Mouse (Mus musculus) forebrain, embryonic 13.5 days (tissue): ENCODE results near the gene Larp1. TPM values are rescaled to one million over a fixed set of nuclear protein-coding genes. Genes with fewer than 3 reads are reported as not detected.

Experiments
- ATAC-seq: fragments of 200-750 bp; cut with Nextera tagmentation; 2 replicates; pipeline ENCODE4 v1.8.0; 2017
- H3K27ac ChIP-seq: fragments of 300-500 bp; sonication (generic); 2 replicates; pipeline ENCODE4 v1.5.1; 2015; ENCODE audit warnings: inconsistent platforms, mild to moderate bottlenecking, moderate library complexity
- H3K27me3 ChIP-seq: fragments of 300-500 bp; sonication (generic); 2 replicates; pipeline ENCODE4 v1.6.1; 2015; ENCODE audit warnings: mild to moderate bottlenecking, inconsistent platforms
- H3K36me3 ChIP-seq: fragments of 300-500 bp; sonication (generic); 2 replicates; pipeline ENCODE4 v1.6.1; 2015; ENCODE audit warnings: mild to moderate bottlenecking, inconsistent platforms; ENCODE audit not compliant: poor library complexity, severe bottlenecking
- H3K4me1 ChIP-seq: fragments of 300-500 bp; sonication (generic); 2 replicates; pipeline ENCODE4 v1.6.1; 2015; ENCODE audit warnings: inconsistent platforms
- H3K4me2 ChIP-seq: fragments of 300-500 bp; sonication (generic); 2 replicates; pipeline ENCODE4 v1.6.1; 2015; ENCODE audit warnings: inconsistent platforms, mild to moderate bottlenecking, moderate library complexity
- H3K4me3 ChIP-seq: fragments of 300-500 bp; sonication (generic); 2 replicates; pipeline ENCODE4 v1.5.1; 2015; ENCODE audit warnings: mild to moderate bottlenecking, inconsistent platforms
- H3K9ac ChIP-seq: fragments of 300-500 bp; sonication (generic); 2 replicates; pipeline ENCODE4 v1.6.1; 2015; ENCODE audit warnings: mild to moderate bottlenecking, inconsistent platforms
- H3K9me3 ChIP-seq: fragments of 300-500 bp; sonication (generic); replicated peaks from 2 replicates; pipeline ENCODE4 v1.6.1; 2016; ENCODE audit warnings: inconsistent platforms
- WGBS: fragments of 180-500 bp; shearing (Covaris S2); methylation state at CpG from one replicate; pipeline ENCODE4 v1.1.7; 2015; 5-methylcytosine and 5-hydroxymethylcytosine counted together
- polyA plus RNA-seq: library from polyadenylated mRNA; unstranded; fragments of >200 nt; fragmentation: Nextera tagmentation; extraction: Ambion mirVana; gene quantifications from 2 replicates; pipeline ENCODE4 v1.2.1, GENCODE M21; 2015

The Larp1 gene
- polyA plus RNA-seq, 1 experiment from 2014 or later, result 14.1 TPM

GRCm38 (mm10) chr11:57979621-57980020 is 29.2 kb upstream of the Larp1 start:
- H3K27ac ChIP-seq, result no peak overlapping the region
- H3K4me2 ChIP-seq, result no peak overlapping the region
- no peaks in the 10 kb centered on the region for H3K4me1 ChIP-seq
- H3K27me3 ChIP-seq, result no peaks in the 10 kb centered on the region
- WGBS, result 92% methylated on average over 6 of the region's 6 CpGs
- no peak overlapping the region for H3K9ac ChIP-seq
- H3K36me3 ChIP-seq, result no peaks in the 10 kb centered on the region
- no peaks in the 10 kb centered on the region for H3K9me3 ChIP-seq
- no peak for ATAC-seq
- H3K4me3 ChIP-seq, result no peak overlapping the region

DNA sequence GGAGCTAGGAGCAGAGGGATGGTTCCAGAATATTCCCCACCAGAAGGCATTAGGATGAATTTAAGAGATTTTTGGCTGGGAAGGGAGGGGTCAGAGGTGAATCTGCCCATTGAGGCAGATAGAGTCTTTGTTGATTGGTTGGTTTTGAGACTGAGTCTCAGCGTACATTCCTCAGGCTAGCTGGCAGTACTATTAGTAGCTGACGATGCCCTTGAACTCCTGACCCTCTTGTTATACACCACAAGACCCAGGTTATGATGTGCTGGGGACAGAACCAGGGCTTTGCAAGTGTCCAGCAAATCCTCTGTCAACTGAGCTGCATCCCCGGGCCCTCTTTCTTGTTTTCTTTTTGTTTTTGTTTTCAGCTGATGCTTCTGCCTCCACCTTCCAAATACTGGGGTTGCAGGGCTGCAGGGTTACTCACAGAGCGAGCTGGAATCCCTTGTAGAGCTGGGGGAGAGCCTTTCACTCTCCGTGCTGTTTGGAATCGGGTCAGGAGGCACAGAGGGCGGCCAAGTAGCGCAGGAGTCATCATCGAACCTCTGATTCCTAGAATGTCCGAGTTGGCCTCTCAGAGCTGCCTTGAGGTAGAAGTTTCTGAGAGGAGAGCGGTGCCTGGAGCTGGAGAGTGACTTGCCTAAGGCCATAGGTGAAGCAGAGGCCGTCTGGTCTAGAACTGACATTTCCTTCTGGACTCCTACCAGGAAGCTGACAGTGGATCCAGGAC is 27.6 kb upstream of the Larp1 start:
- no peak overlapping the region for H3K4me3 ChIP-seq
- H3K27ac ChIP-seq, result no peak overlapping the region
- H3K9ac ChIP-seq, result no peak overlapping the region
- no peaks in the 10 kb centered on the region for H3K4me1 ChIP-seq
- ATAC-seq, result no peak
- no peaks in the 10 kb centered on the region for H3K36me3 ChIP-seq
- no peak overlapping the region for H3K4me2 ChIP-seq
- WGBS, result 87% methylated on average over 12 of the region's 12 CpGs
- no peaks in the 10 kb centered on the region for H3K27me3 ChIP-seq
- H3K9me3 ChIP-seq, result no peaks in the 10 kb centered on the region

GRCm38 (mm10) chr11:57983480-57984342 is 25.2 kb upstream of the Larp1 start:
- Histone ChIP-seq H3K4me1 (no peaks in the 10 kb centered on the region), H3K4me2 (no peak overlapping the region), H3K9me3 (no peaks in the 10 kb centered on the region), H3K27me3 (no peaks in the 10 kb centered on the region), H3K27ac (no peak overlapping the region), H3K9ac (no peak overlapping the region), H3K36me3 (no peaks in the 10 kb centered on the region), H3K4me3 (no peak overlapping the region)
- WGBS, result 54% methylated on average over 16 of the region's 16 CpGs
- ATAC-seq, result no peak

DNA sequence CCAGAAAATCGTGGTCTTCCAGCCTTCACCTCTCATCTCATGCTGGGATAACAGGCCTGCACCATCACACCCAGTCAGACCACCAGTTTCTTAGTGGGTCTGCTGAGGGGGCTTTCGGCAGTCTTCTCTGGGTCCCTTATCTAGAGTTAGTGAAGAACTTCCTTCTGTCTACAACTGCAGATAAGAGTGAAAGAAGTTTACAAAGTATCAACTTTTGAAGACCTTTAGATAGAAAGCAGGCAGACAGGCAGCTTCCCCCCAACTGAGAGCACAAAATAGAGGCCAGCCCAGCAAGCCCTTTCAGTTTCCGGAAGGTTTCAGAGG is 24.6 kb upstream of the Larp1 start:
- Histone ChIP-seq H3K27me3 (no peaks in the 10 kb centered on the region), H3K27ac (no peak overlapping the region), H3K4me2 (no peak overlapping the region), H3K4me3 (no peak overlapping the region), H3K4me1 (no peaks in the 10 kb centered on the region), H3K36me3 (no peaks in the 10 kb centered on the region), H3K9me3 (no peaks in the 10 kb centered on the region), H3K9ac (no peak overlapping the region)
- no peak for ATAC-seq
- 49% methylated on average over 3 of the region's 3 CpGs for WGBS

DNA sequence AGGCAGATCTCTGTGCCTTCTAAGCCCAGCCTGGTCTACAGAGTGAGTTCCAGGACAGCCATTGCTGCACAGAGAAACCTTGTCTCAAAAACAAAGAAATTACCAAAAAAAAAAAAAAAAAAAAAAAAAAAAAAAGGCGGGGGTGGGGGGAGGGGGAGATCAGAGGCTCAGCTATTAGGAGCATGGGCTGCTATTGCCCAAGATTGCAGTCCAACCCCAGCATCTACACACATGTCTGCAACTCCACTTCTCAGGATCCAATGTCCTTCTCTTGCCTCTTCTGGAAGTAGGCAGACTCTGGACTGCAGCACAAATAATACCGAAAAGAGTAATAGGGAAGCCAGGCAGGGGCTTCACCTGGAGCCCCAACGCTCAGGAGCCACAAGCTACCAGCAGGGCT is 23.4 kb upstream of the Larp1 start:
- WGBS, result 93% methylated on average over 2 of the region's 3 CpGs
- no peaks in the 10 kb centered on the region for H3K27me3 ChIP-seq

DNA sequence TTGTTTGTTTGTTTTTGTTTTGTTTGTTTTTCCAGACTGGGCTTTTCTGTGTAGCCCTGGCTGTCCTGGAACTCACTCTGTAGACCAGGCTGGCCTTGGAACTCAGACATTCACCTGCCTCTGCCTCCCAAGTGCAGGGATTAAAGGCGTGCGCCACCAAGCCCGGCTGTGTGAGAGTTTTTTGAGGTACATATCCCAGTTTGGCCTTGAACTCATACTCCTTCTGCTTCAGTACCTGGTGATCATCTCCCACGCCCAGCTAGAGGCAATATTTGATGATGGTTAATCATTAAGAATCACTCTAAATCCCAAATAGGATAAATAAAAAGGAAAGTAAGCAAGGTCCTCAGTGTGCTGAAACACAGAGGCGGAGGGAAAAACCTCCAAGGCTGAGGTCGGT is 22.8 kb upstream of the Larp1 start:
- ATAC-seq, result no peak
- H3K4me1 ChIP-seq, result no peaks in the 10 kb centered on the region
- no peaks in the 10 kb centered on the region for H3K27me3 ChIP-seq
- H3K36me3 ChIP-seq, result no peaks in the 10 kb centered on the region
- H3K4me3 ChIP-seq, result no peak overlapping the region
- H3K27ac ChIP-seq, result no peak overlapping the region
- no peak overlapping the region for H3K4me2 ChIP-seq
- H3K9me3 ChIP-seq, result no peaks in the 10 kb centered on the region
- H3K9ac ChIP-seq, result no peak overlapping the region
- whole genome bisulfite sequencing, result 91% methylated on average over 6 of the region's 6 CpGs

More for the DNA sequence above, 23.4 kb upstream of the Larp1 start:
- Histone ChIP-seq H3K9ac (no peak overlapping the region), H3K4me2 (no peak overlapping the region), H3K4me3 (no peak overlapping the region), H3K36me3 (no peaks in the 10 kb centered on the region), H3K27ac (no peak overlapping the region), H3K9me3 (no peaks in the 10 kb centered on the region), H3K4me1 (no peaks in the 10 kb centered on the region)
- no peak for ATAC-seq

GRCm38 (mm10) chr11:57986456-57986855 is 22.4 kb upstream of the Larp1 start:
- Histone ChIP-seq H3K9ac (no peak overlapping the region), H3K4me3 (no peak overlapping the region), H3K27ac (no peak overlapping the region), H3K4me2 (no peak overlapping the region), H3K36me3 (no peaks in the 10 kb centered on the region), H3K9me3 (no peaks in the 10 kb centered on the region), H3K4me1 (no peaks in the 10 kb centered on the region), H3K27me3 (no peaks in the 10 kb centered on the region)
- no peak for ATAC-seq
- 90% methylated on average over 6 of the region's 6 CpGs for WGBS

DNA sequence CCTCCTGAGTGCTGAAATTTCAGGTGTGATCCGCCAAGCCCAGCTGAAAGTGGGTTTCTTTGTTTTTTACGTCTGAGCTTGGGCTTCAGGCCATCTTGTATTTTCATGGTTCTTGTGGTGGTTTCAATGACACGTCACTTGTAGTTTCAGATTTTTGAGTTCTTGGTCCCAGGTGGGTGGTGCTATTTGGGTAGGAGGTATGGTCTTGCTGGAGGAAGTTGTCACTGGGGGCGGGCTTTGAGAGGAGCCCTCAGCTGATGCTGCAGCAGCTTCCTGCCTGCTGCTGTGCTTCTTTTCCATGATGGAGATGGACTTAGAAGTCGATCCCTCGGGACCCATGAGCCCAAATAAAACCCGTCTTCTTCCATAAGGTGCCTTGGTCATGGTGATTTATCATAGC is 22.0 kb upstream of the Larp1 start:
- no peaks in the 10 kb centered on the region for H3K27me3 ChIP-seq
- no peak for ATAC-seq
- H3K36me3 ChIP-seq, result no peaks in the 10 kb centered on the region
- no peak overlapping the region for H3K27ac ChIP-seq
- H3K4me1 ChIP-seq, result no peaks in the 10 kb centered on the region
- H3K4me3 ChIP-seq, result no peak overlapping the region
- WGBS, result 97% methylated on average over 7 of the region's 7 CpGs
- no peak overlapping the region for H3K4me2 ChIP-seq
- no peaks in the 10 kb centered on the region for H3K9me3 ChIP-seq
- no peak overlapping the region for H3K9ac ChIP-seq

DNA sequence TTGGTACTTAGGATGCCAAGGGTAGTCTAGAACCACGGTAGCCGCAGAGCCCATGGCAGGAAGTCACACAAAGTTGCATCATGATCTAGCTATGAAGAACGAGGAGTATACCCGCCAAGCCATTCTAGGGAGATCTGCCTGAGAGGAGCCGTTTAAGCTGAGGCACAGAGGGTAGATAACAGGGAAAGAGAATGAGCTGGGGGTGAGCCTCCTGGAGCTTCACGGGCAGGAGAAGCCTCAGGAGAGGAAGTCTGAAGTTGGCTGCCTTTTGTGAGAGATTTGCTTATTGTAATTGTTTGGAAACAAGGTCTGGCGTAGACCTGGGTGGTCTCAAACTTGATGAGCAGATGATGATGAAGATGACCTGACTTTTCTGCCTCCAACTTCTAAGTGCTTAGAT is 10.7 kb upstream of the Larp1 start:
- no peak for ATAC-seq
- Histone ChIP-seq H3K36me3 (no peaks in the 10 kb centered on the region), H3K4me3 (no peak overlapping the region), H3K27ac (no peak overlapping the region), H3K27me3 (no peaks in the 10 kb centered on the region), H3K9me3 (no peaks in the 10 kb centered on the region), H3K4me1 (no peaks in the 10 kb centered on the region), H3K4me2 (no peak overlapping the region), H3K9ac (no peak overlapping the region)
- WGBS, result 90% methylated on average over 7 of the region's 7 CpGs

DNA sequence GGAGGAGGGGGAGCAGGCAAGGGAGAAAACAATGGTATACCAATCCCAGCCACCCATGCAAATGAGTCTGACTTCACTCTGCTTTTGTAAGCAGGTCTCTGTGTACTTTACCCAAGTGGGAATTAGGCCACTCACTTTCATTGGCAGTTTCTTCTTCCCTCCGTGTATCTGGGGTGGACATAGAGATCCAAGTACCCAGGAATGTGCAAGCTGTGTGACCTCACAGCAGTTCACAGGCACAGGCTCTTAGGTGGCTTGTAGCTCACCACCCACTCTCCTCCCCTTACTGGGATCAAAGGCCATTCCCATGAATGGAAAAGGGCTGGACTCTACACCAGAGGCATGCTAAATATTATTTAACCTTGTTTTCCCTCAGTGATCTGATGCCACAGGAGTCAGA is 10.0 kb upstream of the Larp1 start:
- Histone ChIP-seq H3K4me2 (no peak overlapping the region), H3K4me1 (no peaks in the 10 kb centered on the region), H3K9ac (no peak overlapping the region), H3K27me3 (no peaks in the 10 kb centered on the region), H3K4me3 (no peak overlapping the region), H3K36me3 (no peaks in the 10 kb centered on the region), H3K9me3 (no peaks in the 10 kb centered on the region), H3K27ac (no peak overlapping the region)
- ATAC-seq, result no peak
- 8% methylated on average over 1 of the region's 1 CpGs for WGBS

GRCm38 (mm10) chr11:58003126-58003525 is 5.7 kb upstream of the Larp1 start:
- Histone ChIP-seq H3K36me3 (no peaks in the 10 kb centered on the region), H3K27me3 (no peaks in the 10 kb centered on the region), H3K9ac (no peak overlapping the region), H3K4me1 (peaks cover 4% of the 10 kb centered on the region; the same call in 1 of the 2 replicates), H3K27ac (no peak overlapping the region), H3K4me3 (no peak overlapping the region), H3K4me2 (no peak overlapping the region), H3K9me3 (no peaks in the 10 kb centered on the region)
- no peak for ATAC-seq
- WGBS, result 87% methylated on average over 8 of the region's 8 CpGs

GRCm38 (mm10) chr11:58003734-58004133 is 5.1 kb upstream of the Larp1 start:
- peaks cover 7% of the 10 kb centered on the region; the same call in 1 of the 2 replicates for H3K4me1 ChIP-seq
- H3K4me2 ChIP-seq, result no peak overlapping the region
- H3K4me3 ChIP-seq, result no peak overlapping the region
- H3K27me3 ChIP-seq, result no peaks in the 10 kb centered on the region
- H3K9me3 ChIP-seq, result no peaks in the 10 kb centered on the region
- WGBS, result 78% methylated on average over 6 of the region's 6 CpGs
- no peak for ATAC-seq
- no peak overlapping the region for H3K9ac ChIP-seq
- H3K27ac ChIP-seq, result no peak overlapping the region
- H3K36me3 ChIP-seq, result no peaks in the 10 kb centered on the region
